Mouse (Mus musculus): ENCODE measurements around the gene Mpv17l. TPM values are rescaled to one million over a fixed set of nuclear protein-coding genes. Genes with fewer than 3 reads are reported as not detected.
"Not testable (repeated sequence)": the region's sequence is repeated elsewhere in the genome, so short reads cannot be mapped to it uniquely, and the experiment has no call there.

Gene Mpv17l
- polyA plus RNA-seq, 1 experiment, result 3.7 TPM

DNA sequence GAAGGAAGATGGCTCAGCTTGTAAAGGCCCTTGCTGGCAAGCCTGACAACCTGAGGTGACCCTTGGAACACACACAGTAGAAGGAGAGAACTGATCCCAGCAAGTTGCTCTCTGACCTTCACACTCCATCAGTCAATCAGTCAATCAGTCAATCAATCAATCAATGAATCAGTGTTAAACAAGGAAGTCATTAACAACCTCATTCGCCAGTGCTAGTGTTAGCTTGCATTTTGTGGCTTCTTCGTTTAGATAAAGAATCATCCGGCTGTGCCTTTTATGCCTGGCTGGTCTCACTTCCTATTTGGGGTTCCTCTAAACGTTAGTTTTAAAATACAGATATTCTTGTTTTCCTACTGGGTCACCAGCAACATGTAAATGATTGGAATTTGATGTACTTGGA lies 41.2 kb downstream of the Mpv17l start:
- Histone ChIP-seq H3K27ac (ENCODE audit: control insufficient read depth, insufficient read depth, low read depth, low read length, poor library complexity) (no peak overlapping the region), H3K4me3 (replicated peaks; ENCODE audit: control insufficient read depth, low read depth, low read length) (no peak overlapping the region), H3K4me1 (ENCODE audit: control insufficient read depth, insufficient read depth, low read length) (peaks cover 2% of the 10 kb centered on the region; the same call in 1 of the 2 replicates)
- TF ChIP-seq CTCF (IDR thresholded peaks at IDR 0.05; ENCODE audit: control insufficient read depth, insufficient read depth, low read length) (no peak), POLR2A (IDR thresholded peaks at IDR 0.05; ENCODE audit: borderline replicate concordance, control insufficient read depth, low read depth, low read length) (no peak)
- WGBS, result 6% methylated on average over 4 of the region's 4 CpGs

DNA sequence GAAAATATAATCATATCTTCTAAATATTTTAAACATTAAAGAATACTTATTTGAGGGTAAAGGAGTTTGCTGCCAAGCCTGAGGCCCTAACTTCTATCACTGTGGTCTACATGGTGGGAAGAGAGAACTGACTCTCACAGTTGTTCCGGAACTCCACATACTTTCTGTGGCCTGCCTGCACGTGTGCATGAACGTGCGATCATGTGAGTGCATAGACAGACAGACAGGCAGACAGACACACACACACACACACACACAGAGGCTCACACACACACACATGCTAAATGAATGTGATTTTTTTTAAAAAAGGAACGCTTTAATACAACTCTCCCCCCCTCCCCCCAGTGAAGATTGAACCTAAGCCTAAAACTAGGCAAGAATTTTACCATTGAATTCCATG lies 41.8 kb downstream of the Mpv17l start:
- WGBS, result 72% methylated on average over 5 of the region's 5 CpGs
- H3K4me3 ChIP-seq (replicated peaks; ENCODE audit: control insufficient read depth, low read depth, low read length), result no peak overlapping the region
- no peak overlapping the region for H3K27ac ChIP-seq (ENCODE audit: control insufficient read depth, insufficient read depth, low read depth, low read length, poor library complexity)

DNA sequence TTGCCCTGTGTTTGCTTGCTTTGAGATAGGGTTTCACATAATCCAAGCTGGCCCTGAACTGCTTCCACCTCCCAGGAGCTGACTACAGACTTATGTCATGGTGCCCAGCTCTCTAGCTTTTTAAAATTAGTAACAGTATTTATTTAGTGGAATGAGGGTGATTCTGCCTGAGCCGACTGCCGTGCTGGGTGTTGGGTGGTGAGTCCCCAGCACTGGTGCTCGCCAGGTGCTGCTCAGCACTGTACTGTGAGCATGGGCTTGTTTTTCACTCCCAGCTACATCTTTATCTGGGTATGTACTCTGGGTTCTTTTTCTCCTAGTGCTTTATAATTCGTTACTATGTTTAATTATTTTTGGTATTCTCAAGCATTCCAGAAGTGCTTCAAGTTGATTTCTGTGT lies 42.2 kb downstream of the Mpv17l start:
- Histone ChIP-seq H3K4me3 (replicated peaks; ENCODE audit: control insufficient read depth, low read depth, low read length) (no peak overlapping the region), H3K27ac (ENCODE audit: control insufficient read depth, insufficient read depth, low read depth, low read length, poor library complexity) (no peak overlapping the region), H3K4me1 (ENCODE audit: control insufficient read depth, insufficient read depth, low read length) (peaks cover 2% of the 10 kb centered on the region; the same call in 1 of the 2 replicates)
- 70% methylated on average over 4 of the region's 4 CpGs for WGBS
- TF ChIP-seq CTCF (IDR thresholded peaks at IDR 0.05; ENCODE audit: control insufficient read depth, insufficient read depth, low read length) (no peak), POLR2A (IDR thresholded peaks at IDR 0.05; ENCODE audit: borderline replicate concordance, control insufficient read depth, low read depth, low read length) (no peak)

More for the DNA sequence above, 41.8 kb downstream of the Mpv17l start:
- H3K4me1 ChIP-seq (ENCODE audit: control insufficient read depth, insufficient read depth, low read length), result peaks cover 2% of the 10 kb centered on the region; the same call in 1 of the 2 replicates
- no peak for TF ChIP-seq CTCF (IDR thresholded peaks at IDR 0.05; ENCODE audit: control insufficient read depth, insufficient read depth, low read length)

DNA sequence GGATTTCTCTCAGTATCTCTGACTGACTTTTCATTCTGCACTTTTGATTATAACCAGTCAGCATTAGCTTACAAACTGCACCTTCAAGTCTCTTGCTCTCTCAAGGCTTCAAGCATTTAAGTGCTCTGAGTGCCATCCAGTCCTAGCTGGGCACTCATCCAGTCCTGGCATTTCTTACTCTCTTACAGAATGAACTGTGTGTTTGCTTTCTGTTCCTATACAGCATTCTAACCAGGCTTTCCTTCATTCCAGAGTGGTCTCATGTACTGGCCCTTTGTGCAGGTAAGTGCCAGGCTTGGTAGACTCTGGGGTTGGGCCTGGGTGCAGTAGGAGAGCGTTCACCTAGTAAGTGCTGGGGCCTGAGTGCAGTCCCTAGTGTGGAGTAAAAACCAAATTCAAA lies 43.3 kb downstream of the Mpv17l start:
- TF ChIP-seq CTCF (IDR thresholded peaks at IDR 0.05; ENCODE audit: control insufficient read depth, insufficient read depth, low read length), result no peak
- no peak for TF ChIP-seq POLR2A (IDR thresholded peaks at IDR 0.05; ENCODE audit: borderline replicate concordance, control insufficient read depth, low read depth, low read length)
- H3K27ac ChIP-seq (ENCODE audit: control insufficient read depth, insufficient read depth, low read depth, low read length, poor library complexity), result no peak overlapping the region
- 88% methylated on average over 1 of the region's 1 CpGs for WGBS
- H3K4me3 ChIP-seq (replicated peaks; ENCODE audit: control insufficient read depth, low read depth, low read length), result no peak overlapping the region
- H3K4me1 ChIP-seq (ENCODE audit: control insufficient read depth, insufficient read depth, low read length), result peaks cover 2% of the 10 kb centered on the region; the same call in 1 of the 2 replicates

DNA sequence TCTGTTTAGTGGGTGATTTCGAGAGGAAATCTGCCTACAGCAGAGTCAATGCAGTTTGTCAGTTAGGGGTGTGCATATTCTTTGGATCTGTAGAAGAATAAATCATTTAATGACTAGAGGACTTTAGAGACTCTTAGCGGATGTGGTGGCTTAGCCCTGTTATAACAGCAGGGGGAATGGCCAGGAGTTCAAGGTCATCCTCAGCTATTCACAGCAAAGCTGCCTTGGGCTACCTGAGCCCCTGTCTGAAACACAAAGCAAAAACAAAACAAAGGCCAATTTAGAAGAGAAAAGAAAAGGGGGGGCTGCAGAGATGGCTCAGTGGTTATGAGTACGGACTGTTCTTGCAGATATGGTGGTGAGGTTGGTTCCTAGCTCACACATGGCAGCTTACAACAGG lies 48.3 kb downstream of the Mpv17l start:
- WGBS, result 80% methylated on average over 3 of the region's 3 CpGs
- Histone ChIP-seq H3K27ac (ENCODE audit: control insufficient read depth, insufficient read depth, low read depth, low read length, poor library complexity) (no peak overlapping the region), H3K4me1 (ENCODE audit: control insufficient read depth, insufficient read depth, low read length) (no peaks in the 10 kb centered on the region), H3K4me3 (replicated peaks; ENCODE audit: control insufficient read depth, low read depth, low read length) (no peak overlapping the region)
- TF ChIP-seq CTCF (IDR thresholded peaks at IDR 0.05; ENCODE audit: control insufficient read depth, insufficient read depth, low read length), result no peak
- TF ChIP-seq POLR2A (IDR thresholded peaks at IDR 0.05; ENCODE audit: borderline replicate concordance, control insufficient read depth, low read depth, low read length), result no peak

DNA sequence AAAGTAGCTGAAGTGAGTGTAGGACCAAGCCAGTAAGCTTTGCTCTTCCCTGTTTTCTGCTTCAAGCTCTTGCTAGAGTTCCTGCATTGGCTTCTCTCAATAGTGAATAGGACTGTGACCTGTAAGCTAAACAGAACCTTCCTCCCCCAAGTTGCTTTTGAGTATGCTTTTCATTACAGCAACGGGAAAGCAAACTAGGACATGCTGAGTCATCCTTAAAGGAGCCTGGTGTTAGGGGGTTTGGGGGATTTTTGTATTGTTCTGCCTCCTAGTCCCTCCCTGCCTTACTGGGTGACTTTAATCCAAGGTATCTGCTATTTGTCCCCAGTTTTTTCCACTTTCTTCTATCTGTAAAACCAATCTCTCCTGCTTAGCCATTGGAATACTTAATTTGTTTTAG lies 59.1 kb downstream of the Mpv17l start:
- Histone ChIP-seq H3K4me1 (ENCODE audit: control insufficient read depth, insufficient read depth, low read length) (no peaks in the 10 kb centered on the region), H3K27ac (ENCODE audit: control insufficient read depth, insufficient read depth, low read depth, low read length, poor library complexity) (no peak overlapping the region), H3K4me3 (replicated peaks; ENCODE audit: control insufficient read depth, low read depth, low read length) (no peak overlapping the region)
- 8% methylated on average over 1 of the region's 1 CpGs for WGBS
- no peak for TF ChIP-seq POLR2A (IDR thresholded peaks at IDR 0.05; ENCODE audit: borderline replicate concordance, control insufficient read depth, low read depth, low read length)
- TF ChIP-seq CTCF (IDR thresholded peaks at IDR 0.05; ENCODE audit: control insufficient read depth, insufficient read depth, low read length), result no peak

DNA sequence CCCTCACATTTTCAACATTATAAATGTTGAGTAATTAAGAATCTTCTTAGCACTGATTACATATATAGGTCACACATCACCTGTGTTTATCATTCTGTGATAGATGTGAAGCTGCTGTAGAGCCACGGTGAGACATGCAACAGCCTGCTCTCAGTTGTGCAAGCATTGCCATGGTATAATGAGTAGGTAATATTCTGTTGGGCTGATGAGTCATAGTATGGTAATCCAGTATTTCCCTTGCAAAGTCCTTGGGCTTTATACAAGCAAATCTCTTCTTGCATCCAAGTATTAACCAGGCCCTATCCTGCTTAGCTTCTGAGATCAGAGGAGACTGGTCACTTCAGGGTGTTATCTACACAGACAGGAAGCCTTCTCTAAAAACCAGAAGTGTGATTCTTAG lies 66.1 kb downstream of the Mpv17l start:
- Histone ChIP-seq H3K4me1 (ENCODE audit: control insufficient read depth, insufficient read depth, low read length) (no peaks in the 10 kb centered on the region), H3K27ac (ENCODE audit: control insufficient read depth, insufficient read depth, low read depth, low read length, poor library complexity) (no peak overlapping the region), H3K4me3 (replicated peaks; ENCODE audit: control insufficient read depth, low read depth, low read length) (no peak overlapping the region)
- 56% methylated on average over 1 of the region's 1 CpGs for WGBS
- no peak for TF ChIP-seq POLR2A (IDR thresholded peaks at IDR 0.05; ENCODE audit: borderline replicate concordance, control insufficient read depth, low read depth, low read length)
- TF ChIP-seq CTCF (IDR thresholded peaks at IDR 0.05; ENCODE audit: control insufficient read depth, insufficient read depth, low read length), result no peak

DNA sequence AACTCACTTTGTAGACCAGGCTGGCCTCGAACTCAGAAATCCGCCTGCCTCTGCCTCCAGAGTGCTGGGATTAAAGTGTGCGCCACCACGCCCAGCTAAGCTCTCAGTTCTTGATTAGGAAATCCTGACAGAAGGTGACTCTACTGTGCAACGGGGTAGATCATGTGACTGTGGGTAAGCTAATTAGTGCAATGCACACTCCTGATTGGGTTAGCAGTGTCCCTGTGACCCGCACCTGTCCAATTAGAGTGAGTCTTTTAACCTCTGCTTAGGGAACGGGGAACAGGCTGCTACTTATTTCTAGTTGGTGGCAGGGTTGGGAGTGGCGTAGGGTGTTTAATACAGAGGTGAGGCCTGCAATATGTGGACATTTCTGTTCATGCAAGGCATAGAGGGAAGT lies 69.1 kb downstream of the Mpv17l start:
- 81% methylated on average over 8 of the region's 8 CpGs for WGBS
- TF ChIP-seq CTCF (IDR thresholded peaks at IDR 0.05; ENCODE audit: control insufficient read depth, insufficient read depth, low read length) (no peak), POLR2A (IDR thresholded peaks at IDR 0.05; ENCODE audit: borderline replicate concordance, control insufficient read depth, low read depth, low read length) (no peak)
- H3K27ac ChIP-seq (ENCODE audit: control insufficient read depth, insufficient read depth, low read depth, low read length, poor library complexity), result no peak overlapping the region

DNA sequence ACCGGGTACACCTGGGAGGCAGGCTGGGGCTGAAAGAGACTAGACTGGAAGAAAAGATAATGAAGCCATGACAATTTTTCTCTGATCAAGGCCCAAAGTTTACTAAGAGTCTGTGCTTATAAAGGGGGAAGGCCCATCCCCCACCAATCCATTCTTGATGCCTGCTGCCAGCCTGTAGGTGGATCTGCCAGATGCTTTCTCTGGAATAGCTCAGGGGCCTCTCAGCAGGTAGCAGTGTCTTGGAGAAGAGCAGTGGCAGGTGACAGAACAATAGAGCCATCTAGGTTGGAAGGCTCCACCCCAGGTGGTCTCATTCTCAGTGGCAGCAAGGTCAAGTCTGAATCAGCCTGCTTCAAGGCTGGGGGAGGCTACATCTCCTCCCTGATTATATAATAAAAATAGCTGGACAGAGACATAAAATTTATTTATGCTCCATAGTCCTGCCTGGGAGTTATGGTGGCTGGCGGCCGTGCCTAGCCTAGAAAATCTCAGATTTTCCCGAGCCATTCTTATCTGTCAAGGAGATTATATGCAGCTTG lies 73.5 kb downstream of the Mpv17l start:
- WGBS, result 92% methylated on average over 4 of the region's 4 CpGs
- not testable (repeated sequence) for H3K4me3 ChIP-seq (replicated peaks; ENCODE audit: control insufficient read depth, low read depth, low read length); H3K4me1 ChIP-seq (ENCODE audit: control insufficient read depth, insufficient read depth, low read length); H3K27ac ChIP-seq (ENCODE audit: control insufficient read depth, insufficient read depth, low read depth, low read length, poor library complexity)

More for the DNA sequence above, 69.1 kb downstream of the Mpv17l start:
- no peaks in the 10 kb centered on the region for H3K4me1 ChIP-seq (ENCODE audit: control insufficient read depth, insufficient read depth, low read length)
- no peak overlapping the region for H3K4me3 ChIP-seq (replicated peaks; ENCODE audit: control insufficient read depth, low read depth, low read length)

DNA sequence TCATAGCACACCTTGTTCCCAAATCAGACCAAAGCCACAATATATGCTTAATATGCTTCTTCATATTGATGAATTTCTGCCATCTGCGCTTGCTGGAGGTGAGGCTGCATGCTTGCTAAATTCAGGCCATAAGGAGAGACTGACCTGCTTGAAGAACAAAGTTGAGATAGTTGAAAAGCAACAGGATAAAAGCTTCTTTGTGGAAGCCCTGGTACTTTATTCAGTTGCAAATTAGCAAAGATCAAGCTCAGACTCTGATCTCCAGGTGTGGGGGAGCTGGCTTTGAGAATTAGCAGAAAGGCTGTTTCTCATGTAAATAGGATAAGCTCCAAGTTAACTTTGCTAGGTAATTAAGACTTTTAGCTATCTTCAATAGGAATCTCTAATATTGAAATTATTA lies 74.1 kb downstream of the Mpv17l start:
- not testable (repeated sequence) for H3K4me1 ChIP-seq (ENCODE audit: control insufficient read depth, insufficient read depth, low read length); H3K4me3 ChIP-seq (replicated peaks; ENCODE audit: control insufficient read depth, low read depth, low read length); H3K27ac ChIP-seq (ENCODE audit: control insufficient read depth, insufficient read depth, low read depth, low read length, poor library complexity)
- WGBS, result 78% methylated on average over 1 of the region's 1 CpGs

DNA sequence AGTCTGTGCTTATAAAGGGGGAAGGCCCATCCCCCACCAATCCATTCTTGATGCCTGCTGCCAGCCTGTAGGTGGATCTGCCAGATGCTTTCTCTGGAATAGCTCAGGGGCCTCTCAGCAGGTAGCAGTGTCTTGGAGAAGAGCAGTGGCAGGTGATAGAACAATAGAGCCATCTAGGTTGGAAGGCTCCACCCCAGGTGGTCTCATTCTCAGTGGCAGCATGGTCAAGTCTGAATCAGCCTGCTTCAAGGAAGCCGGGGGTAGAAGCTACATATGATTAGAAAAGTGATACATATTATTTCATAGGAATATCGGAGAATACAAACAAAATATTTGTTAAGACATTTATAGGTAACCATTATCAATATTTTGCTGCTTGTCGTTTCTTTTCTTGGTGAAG lies 78.8 kb downstream of the Mpv17l start:
- not testable (repeated sequence) for H3K4me1 ChIP-seq (ENCODE audit: control insufficient read depth, insufficient read depth, low read length); H3K27ac ChIP-seq (ENCODE audit: control insufficient read depth, insufficient read depth, low read depth, low read length, poor library complexity); H3K4me3 ChIP-seq (replicated peaks; ENCODE audit: control insufficient read depth, low read depth, low read length)
- WGBS, result 75% methylated on average over 3 of the region's 3 CpGs

Measured in bone marrow, adult 2 months (tissue).